8 mouse cellular contexts compared by ENCODE assay signal in the genomic region with DNA sequence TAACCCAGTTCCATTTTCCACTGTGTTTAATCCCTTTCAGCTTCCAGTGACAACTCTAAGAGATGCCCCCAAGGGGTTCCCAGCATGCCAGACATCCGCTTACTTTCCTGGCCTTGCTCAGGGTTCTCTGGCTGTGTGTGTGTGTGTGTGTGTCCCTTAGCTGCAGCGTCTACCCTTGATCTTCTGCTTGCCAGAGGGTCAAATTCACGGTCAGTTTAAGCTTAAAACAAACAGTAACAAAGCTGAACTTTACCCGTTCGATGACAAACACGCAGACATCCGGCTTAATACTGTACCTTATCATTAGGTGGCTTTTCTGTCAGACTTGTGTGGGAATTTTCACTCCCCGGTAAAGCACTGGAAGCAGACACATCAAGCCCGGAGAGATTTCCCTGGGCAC. TPM values are rescaled to one million over a fixed set of nuclear protein-coding genes. Genes with fewer than 3 reads are reported as not detected.
DNase-seq lines count a peak whose midpoint lies in the region; ATAC-seq and TF ChIP-seq lines count a peak whose summit lies in the region.

TSS of gene Bdh1 (plus strand) at position 281 of the 400 bp plus-strand sequence.

- no peaks in the 10 kb centered on the region for H3K9me3 ChIP-seq in ES-Bruce4 (replicated peaks; ENCODE audit: control insufficient read depth, insufficient read depth, low read length, poor library complexity, severe bottlenecking)
- no peaks in the 10 kb centered on the region for H3K9me3 ChIP-seq in forebrain, postnatal 0 days (ENCODE audit: low read length)
- no peaks in the 10 kb centered on the region for H3K9me3 ChIP-seq in limb, embryonic 11.5 days (ENCODE audit: control insufficient read depth, low read length)
- H3K9me3 ChIP-seq in stomach, embryonic 16.5 days (replicated peaks; ENCODE audit: control insufficient read depth, low read length) = no peaks in the 10 kb centered on the region

- intact Hi-C loops in gastrocnemius, postnatal 36 days (cut with DNase I) = no loop called here
- intact Hi-C loops in gastrocnemius, postnatal 14 days (cut with DNase I; ENCODE audit: low total_unique reads) = no loop called here

- TF ChIP-seq POLR2A in ES-Bruce4 (IDR thresholded peaks at IDR 0.05; ENCODE audit: insufficient read depth, low read length) = no peak

- H3K27ac ChIP-seq in ES-Bruce4 (ENCODE audit: insufficient read depth, low read length) = no peak within 1 kb of the TSS
- H3K27ac ChIP-seq in forebrain, postnatal 0 days (ENCODE audit: low read depth, low read length) = no peak within 1 kb of the TSS
- H3K27ac ChIP-seq in limb, embryonic 11.5 days (replicated peaks; ENCODE audit: low read depth, low read length) = no peak within 1 kb of the TSS
- no peak within 1 kb of the TSS for H3K27ac ChIP-seq in stomach, embryonic 16.5 days (ENCODE audit: low read length)

- WGBS in forebrain, postnatal 0 days = 80% methylated on average over 9 of the region's 9 CpGs
- WGBS in limb, embryonic 11.5 days = 79% methylated on average over 9 of the region's 9 CpGs
- 49% methylated on average over 9 of the region's 9 CpGs for WGBS in stomach, embryonic 16.5 days

- no peak within 1 kb of the TSS for H3K4me2 ChIP-seq in forebrain, postnatal 0 days (ENCODE audit: low read depth)
- no peak within 1 kb of the TSS for H3K4me2 ChIP-seq in limb, embryonic 11.5 days (ENCODE audit: low read depth, severe bottlenecking)
- no peak within 1 kb of the TSS for H3K4me2 ChIP-seq in stomach, embryonic 16.5 days (ENCODE audit: low read depth, low read length)

- no peak for TF ChIP-seq EP300 in ES-Bruce4 (IDR thresholded peaks at IDR 0.05; ENCODE audit: insufficient read depth, low read depth, low read length)

- H3K4me1 ChIP-seq in ES-Bruce4 (ENCODE audit: control insufficient read depth, insufficient read depth, low read length) = peaks cover 2% of the 10 kb centered on the region
- no peaks in the 10 kb centered on the region for H3K4me1 ChIP-seq in forebrain, postnatal 0 days (ENCODE audit: insufficient read depth)
- no peaks in the 10 kb centered on the region for H3K4me1 ChIP-seq in limb, embryonic 11.5 days (ENCODE audit: control insufficient read depth, insufficient read depth, low read length)
- H3K4me1 ChIP-seq in stomach, embryonic 16.5 days (ENCODE audit: control insufficient read depth, insufficient read depth, low read length) = no peaks in the 10 kb centered on the region

- ATAC-seq in forebrain, postnatal 0 days = no peak
- ATAC-seq in limb, embryonic 11.5 days (ENCODE audit: insufficient number of reproducible peaks, low FRiP score, low TSS enrichment, low read depth) = no peak
- ATAC-seq in stomach, embryonic 16.5 days (ENCODE audit: insufficient read depth, low FRiP score) = no peak

- H3K4me3 ChIP-seq in ES-Bruce4 (ENCODE audit: low read depth, low read length) = no peak within 1 kb of the TSS
- H3K4me3 ChIP-seq in forebrain, postnatal 0 days (ENCODE audit: low read depth, low read length) = no peak within 1 kb of the TSS
- H3K4me3 ChIP-seq in limb, embryonic 11.5 days (ENCODE audit: low read depth, low read length) = no peak within 1 kb of the TSS
- no peak within 1 kb of the TSS for H3K4me3 ChIP-seq in stomach, embryonic 16.5 days (replicated peaks; ENCODE audit: low read length)

- H3K9ac ChIP-seq in ES-Bruce4 (ENCODE audit: low read depth, poor library complexity, severe bottlenecking) = no peak within 1 kb of the TSS
- no peak within 1 kb of the TSS for H3K9ac ChIP-seq in forebrain, postnatal 0 days
- H3K9ac ChIP-seq in limb, embryonic 11.5 days (ENCODE audit: low read length) = no peak within 1 kb of the TSS
- no peak within 1 kb of the TSS for H3K9ac ChIP-seq in stomach, embryonic 16.5 days (ENCODE audit: low read length)

- no peaks in the 10 kb centered on the region for H3K36me3 ChIP-seq in ES-Bruce4 (ENCODE audit: control insufficient read depth, insufficient read depth, low read length, poor library complexity, severe bottlenecking)
- H3K36me3 ChIP-seq in forebrain, postnatal 0 days (ENCODE audit: insufficient read depth) = no peaks in the 10 kb centered on the region
- H3K36me3 ChIP-seq in limb, embryonic 11.5 days (ENCODE audit: control insufficient read depth, insufficient read depth, low read length) = no peaks in the 10 kb centered on the region
- no peaks in the 10 kb centered on the region for H3K36me3 ChIP-seq in stomach, embryonic 16.5 days (ENCODE audit: control insufficient read depth, insufficient read depth, low read length)

- no peaks in the 10 kb centered on the region for H3K27me3 ChIP-seq in ES-Bruce4 (ENCODE audit: control insufficient read depth, insufficient read depth, low read length, poor library complexity, severe bottlenecking)
- no peaks in the 10 kb centered on the region for H3K27me3 ChIP-seq in forebrain, postnatal 0 days (ENCODE audit: insufficient read depth, low read length)
- 0 out of 2 replicates have a peak, but pooled peaks cover 2% of the 10 kb centered on the region for H3K27me3 ChIP-seq in limb, embryonic 11.5 days (ENCODE audit: control insufficient read depth, insufficient read depth, low read length)
- H3K27me3 ChIP-seq in stomach, embryonic 16.5 days (ENCODE audit: control insufficient read depth, insufficient read depth, low read length) = no peaks in the 10 kb centered on the region

- no peak for DNase-seq in gastrocnemius, postnatal 36 days
- DNase-seq in gastrocnemius, postnatal 14 days = no peak
- no peak for DNase-seq in forebrain, postnatal 0 days
- DNase-seq in limb, embryonic 11.5 days (ENCODE audit: low spot score) = no peak
- no peak for DNase-seq in right cerebral cortex, adult 18-20 months
- DNase-seq in frontal cortex, postnatal 36 days (ENCODE audit: low spot score in 2 of 2) = no peak

- no peak for TF ChIP-seq CTCF in ES-Bruce4 (IDR thresholded peaks at IDR 0.05; ENCODE audit: low read depth, low read length)
- TF ChIP-seq CTCF in forebrain, postnatal 0 days (IDR thresholded peaks at IDR 0.05; ENCODE audit: low read depth) = no peak

RNA-seq across cellular contexts. Expression of gene Bdh1, which starts in this region (rescaled TPM):
- 10 to 100 TPM; 42.7 to 51.2 TPM for total RNA-seq in gastrocnemius, postnatal 36 days (2021)
- total RNA-seq in gastrocnemius, postnatal 14 days (2021) = under 1 TPM; 0.29 to 0.57 TPM
- 14.4 and 15.7 TPM in 2 replicates for polyA plus RNA-seq in ES-Bruce4 (2011; ENCODE audit: insufficient read depth, insufficient read length, low read depth, missing spikeins)
- 96.1 and 111 TPM in 2 replicates for total RNA-seq in forebrain, postnatal 0 days (2014; rRNA removed)
- 137 and 160 TPM in 2 replicates for polyA plus RNA-seq in forebrain, postnatal 0 days (2015; fragmentation: Nextera tagmentation; extraction: Ambion mirVana)
- 12.3 and 14.9 TPM in 2 replicates for polyA plus RNA-seq in limb, embryonic 11.5 days (2014; fragmentation: Nextera tagmentation; extraction: Ambion mirVana)
- polyA plus RNA-seq in stomach, embryonic 16.5 days (2015; fragmentation: Nextera tagmentation; extraction: Ambion mirVana) = 82.0 and 98.2 TPM in 2 replicates

Comparison
In these comparisons a context has a peak if more than half of its experiments do, and no peak if none do; other contexts are left out.
1. RNA of gene Bdh1 (total RNA-seq): 96.1 to 111 TPM in forebrain, postnatal 0 days and 42.7 to 51.2 TPM in gastrocnemius, postnatal 36 days; 0.29 to 0.57 TPM in gastrocnemius, postnatal 14 days; every median in the first group is over 10 times any median in the second.